Mouse (Mus musculus) embryonic fibroblast, embryonic 13.5 days (primary cell): ENCODE results near the gene Tmbim1. TPM values are rescaled to one million over a fixed set of nuclear protein-coding genes. Genes with fewer than 3 reads are reported as not detected.
"Not testable (repeated sequence)": the region's sequence is repeated elsewhere in the genome, so short reads cannot be mapped to it uniquely, and the experiment has no call there.

Source experiments
- H3K27ac ChIP-seq: 2 replicates; pipeline ENCODE4 v1.5.1; 2012; ENCODE audit warnings: low read length, control low read depth, inconsistent platforms; ENCODE audit not compliant: insufficient read depth
- H3K4me1 ChIP-seq: 2 replicates; pipeline ENCODE4 v1.6.1; 2011; ENCODE audit warnings: low read length; ENCODE audit not compliant: control insufficient read depth, insufficient read depth
- H3K4me3 ChIP-seq: 2 replicates; pipeline ENCODE4 v1.5.1; 2011; ENCODE audit warnings: mild to moderate bottlenecking, control low read depth, low read length; ENCODE audit not compliant: insufficient read depth
- CTCF ChIP-seq: IDR thresholded peaks from 2 replicates; pipeline ENCODE4 v1.5.1; 2011; ENCODE audit warnings: mild to moderate bottlenecking, control low read depth, low read length, moderate library complexity, borderline replicate concordance; ENCODE audit not compliant: insufficient read depth
- POLR2A ChIP-seq: IDR thresholded peaks from 2 replicates; pipeline ENCODE4 v1.6.1; 2011; ENCODE audit warnings: low read depth, mild to moderate bottlenecking, control low read depth, low read length, moderate library complexity
- polyA plus RNA-seq: library from polyadenylated mRNA; stranded (reverse); fragments of >200 nt; gene quantifications from 2 replicates; pipeline ENCODE4 v1.2.4, GENCODE M21; 2011; ENCODE audit warnings: low read depth; ENCODE audit not compliant: missing spikeins, insufficient read length

The Tmbim1 gene
- polyA plus RNA-seq, 1 experiment: 88.6 TPM

GRCm38 (mm10) chr1:74289248-74289647 lies 16.2 kb downstream of the Tmbim1 start:
- TF ChIP-seq CTCF (no peak), POLR2A (no peak)
- Histone ChIP-seq H3K27ac (no peak overlapping the region), H3K4me1 (peaks cover 2% of the 10 kb centered on the region; the same call in 1 of the 2 replicates), H3K4me3 (no peak overlapping the region)

DNA sequence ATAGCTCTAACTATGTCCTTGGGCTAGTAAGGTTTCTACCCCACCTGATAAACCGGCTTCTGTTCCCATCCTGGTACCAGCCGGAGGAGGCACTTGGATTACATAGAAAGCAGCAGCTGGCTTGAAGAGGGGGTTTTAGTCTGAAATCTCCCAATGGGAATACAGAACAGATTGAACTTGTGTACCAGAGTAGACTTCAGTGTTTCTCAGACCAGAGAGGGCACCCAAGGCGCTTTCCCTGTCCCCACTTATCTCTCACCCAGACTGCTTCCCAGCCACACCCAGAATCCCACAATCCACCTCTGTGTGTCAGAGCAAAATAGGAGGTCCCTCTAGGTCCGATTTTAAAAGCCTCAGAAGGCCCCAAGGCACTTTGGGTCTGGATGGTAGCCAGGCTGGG lies 17.1 kb downstream of the Tmbim1 start:
- H3K4me3 ChIP-seq: no peak overlapping the region
- TF ChIP-seq CTCF: no peak
- no peak for TF ChIP-seq POLR2A
- no peak overlapping the region for H3K27ac ChIP-seq
- H3K4me1 ChIP-seq: peaks cover 2% of the 10 kb centered on the region; the same call in 1 of the 2 replicates

- H3K27ac ChIP-seq, H3K4me3 ChIP-seq, H3K4me1 ChIP-seq: not testable (repeated sequence)
Measured at GRCm38 (mm10) chr1:74286869-74287607, 18.4 kb downstream of the Tmbim1 start.

GRCm38 (mm10) chr1:74285212-74286010 lies 20.0 kb downstream of the Tmbim1 start:
- TF ChIP-seq POLR2A: no peak
- no peak overlapping the region for H3K27ac ChIP-seq
- peaks cover 4% of the 10 kb centered on the region for H3K4me1 ChIP-seq
- H3K4me3 ChIP-seq: peak overlapping the region; percentile 94

GRCm38 (mm10) chr1:74284543-74285160 lies 20.8 kb downstream of the Tmbim1 start, which contains the start of the genes Aamp and Pnkd:
TSS of gene Aamp (minus strand) at chr1:74284738.
TSS of gene Pnkd (plus strand) at chr1:74284930.
- Histone ChIP-seq H3K4me3 (peak within 1 kb of the TSS; percentile 94), H3K4me1 (peaks cover 4% of the 10 kb centered on the region), H3K27ac (no peak within 1 kb of the TSS)
- TF ChIP-seq POLR2A (peak; percentile 85), CTCF (no peak)

- peak overlapping the region; percentile 72 for H3K4me3 ChIP-seq
- no peak for TF ChIP-seq CTCF
- no peak; the same call in 1 of the 2 replicates for TF ChIP-seq POLR2A
- H3K4me1 ChIP-seq: peaks cover 4% of the 10 kb centered on the region
- no peak overlapping the region for H3K27ac ChIP-seq
Measured at GRCm38 (mm10) chr1:74283686-74284463, 21.5 kb downstream of the Tmbim1 start.

DNA sequence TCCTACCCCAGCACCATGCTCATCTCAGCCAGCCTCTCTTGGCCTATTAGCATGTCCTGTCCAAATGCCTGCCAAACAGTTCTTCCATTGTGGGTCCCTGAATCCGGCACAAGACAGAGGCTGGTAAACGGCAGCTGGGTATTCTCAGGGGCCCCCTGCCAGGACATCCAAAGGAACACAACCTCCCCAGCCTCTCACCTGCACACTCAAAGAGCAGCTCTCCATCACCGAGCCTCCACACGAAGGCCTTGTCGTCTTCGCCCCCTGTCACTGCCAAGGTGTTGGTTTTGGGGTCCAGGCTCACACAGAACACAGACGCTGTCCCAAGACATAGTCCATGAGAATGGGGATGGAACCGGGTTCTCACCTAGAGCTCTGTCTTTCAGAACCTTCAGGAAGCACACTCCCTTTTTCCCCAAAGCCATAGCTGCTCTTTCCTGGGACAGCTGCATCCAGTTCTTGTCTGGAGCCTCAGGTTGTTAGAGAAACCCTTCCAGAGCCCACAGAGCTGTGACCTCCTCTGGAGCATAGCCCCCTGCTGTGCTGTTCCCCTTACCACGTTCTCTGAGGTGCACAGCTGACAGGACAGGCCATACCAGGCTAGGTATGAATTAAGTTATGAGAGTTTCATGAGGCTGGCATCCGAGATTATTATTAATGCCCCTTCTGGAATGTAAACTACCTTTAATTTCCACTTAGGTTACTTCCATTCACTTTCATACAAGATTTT lies 22.4 kb downstream of the Tmbim1 start:
- TF ChIP-seq POLR2A: no peak
- no peak for TF ChIP-seq CTCF
- H3K27ac ChIP-seq: no peak overlapping the region
- peaks cover 4% of the 10 kb centered on the region for H3K4me1 ChIP-seq
- H3K4me3 ChIP-seq: no peak overlapping the region

GRCm38 (mm10) chr1:74281886-74282285 lies 23.5 kb downstream of the Tmbim1 start:
- H3K4me3 ChIP-seq: no peak overlapping the region
- no peak for TF ChIP-seq CTCF
- TF ChIP-seq POLR2A: no peak

DNA sequence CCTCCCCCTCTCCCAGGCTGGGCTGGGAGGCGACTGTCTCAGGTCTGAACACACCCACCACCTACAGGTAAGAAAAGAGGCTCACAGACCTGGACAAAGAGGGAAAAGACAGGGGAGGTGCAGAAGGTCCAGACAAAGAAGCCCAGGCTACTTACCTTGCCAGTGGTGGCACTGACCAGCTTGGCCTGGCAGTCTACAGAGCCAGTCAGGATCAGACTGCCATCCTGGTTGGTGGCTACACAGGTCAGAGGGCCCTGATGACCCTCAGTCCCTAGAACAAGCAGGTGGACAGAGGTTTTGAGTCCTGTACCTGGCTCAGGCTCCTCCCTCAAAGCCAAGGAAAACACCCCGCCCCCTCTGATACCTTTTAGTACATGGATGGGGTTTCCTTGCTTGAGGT lies 24.1 kb downstream of the Tmbim1 start:
- Histone ChIP-seq H3K4me3 (no peak overlapping the region), H3K4me1 (peaks cover 4% of the 10 kb centered on the region), H3K27ac (no peak overlapping the region)
- no peak for TF ChIP-seq POLR2A
- TF ChIP-seq CTCF: no peak

More at GRCm38 (mm10) chr1:74281886-74282285, 23.5 kb downstream of the Tmbim1 start:
- peaks cover 4% of the 10 kb centered on the region for H3K4me1 ChIP-seq
- no peak overlapping the region for H3K27ac ChIP-seq
